Mouse (Mus musculus) testis, adult 2 months (tissue): ENCODE results near the gene Tmem215. TPM values are rescaled to one million over a fixed set of nuclear protein-coding genes. Genes with fewer than 3 reads are reported as not detected.
A peak's percentile ranks its signal among the peaks of the same experiment; 100 is the strongest.

ENCODE experiments used
- H3K27ac ChIP-seq: fragments of 200-500 bp; 2 replicates; pipeline ENCODE4 v1.5.1; 2012; ENCODE audit warnings: low read depth, low read length; ENCODE audit not compliant: control insufficient read depth, insufficient read depth
- H3K27me3 ChIP-seq: fragments of 200-500 bp; 2 replicates; pipeline ENCODE4 v1.6.1; 2012; ENCODE audit warnings: mild to moderate bottlenecking, low read length, moderate library complexity; ENCODE audit not compliant: control insufficient read depth, insufficient read depth
- H3K36me3 ChIP-seq: fragments of 200-500 bp; 2 replicates; pipeline ENCODE4 v1.6.1; 2012; ENCODE audit warnings: mild to moderate bottlenecking, low read length; ENCODE audit not compliant: control insufficient read depth, insufficient read depth
- H3K4me1 ChIP-seq: fragments of 200-500 bp; 2 replicates; pipeline ENCODE4 v1.6.1; 2012; ENCODE audit warnings: low read length; ENCODE audit not compliant: control insufficient read depth, insufficient read depth
- H3K4me3 ChIP-seq: fragments of 200-500 bp; 2 replicates; pipeline ENCODE4 v1.5.1; 2012; ENCODE audit warnings: low read depth, mild to moderate bottlenecking, low read length, moderate library complexity, mixed read lengths; ENCODE audit not compliant: control insufficient read depth
- CTCF ChIP-seq: fragments of 200-500 bp; IDR thresholded peaks from 2 replicates; pipeline ENCODE4 v1.5.1; 2012; ENCODE audit warnings: low read depth, mild to moderate bottlenecking, inconsistent platforms, low read length, moderate library complexity; ENCODE audit not compliant: control insufficient read depth, insufficient read depth, insufficient replicate concordance
- POLR2A ChIP-seq: fragments of 200-500 bp; IDR thresholded peaks from 2 replicates; pipeline ENCODE4 v1.6.1; 2012; ENCODE audit warnings: low read depth, mild to moderate bottlenecking, inconsistent platforms, low read length, moderate library complexity; ENCODE audit not compliant: control insufficient read depth
- polyA plus RNA-seq: library from polyadenylated mRNA; depleted of rRNA; stranded (reverse); fragments of >200 nt; gene quantifications from 2 replicates; pipeline ENCODE4 v1.2.3, GENCODE M21; 2012; rRNA removed

The Tmem215 gene
- polyA plus RNA-seq: 0.04 and 0.10 TPM in 2 replicates

DNA sequence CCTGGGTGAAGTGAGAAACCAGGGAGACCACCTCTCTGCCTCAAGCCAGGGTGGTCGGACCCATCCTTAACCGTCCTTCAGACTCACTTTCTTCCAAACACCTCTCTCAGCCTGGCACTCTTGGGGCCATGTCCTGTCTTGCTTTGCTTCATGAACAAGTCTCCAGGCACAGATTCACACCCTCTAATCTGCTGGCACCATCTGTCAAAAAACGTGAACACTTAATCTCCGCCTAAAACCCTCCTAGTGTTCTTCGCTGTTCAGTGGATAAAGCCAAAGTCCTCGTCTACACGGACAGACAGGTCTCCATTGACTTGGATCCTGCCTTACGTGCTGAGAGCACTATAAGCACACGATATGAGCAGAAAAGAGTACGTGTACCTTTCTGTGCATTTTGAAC is at the start of gene Tmem215:
Gene Tmem215 (plus strand): TSS at position 301 of the 400 bp plus-strand sequence.
- peak within 1 kb of the TSS; percentile 13 for H3K4me3 ChIP-seq
- peaks cover 10% of the 10 kb centered on the region; the same call in 1 of the 2 replicates for H3K4me1 ChIP-seq
- H3K27me3 ChIP-seq: no peaks in the 10 kb centered on the region
- TF ChIP-seq POLR2A (no peak), CTCF (no peak)
- H3K36me3 ChIP-seq: no peaks in the 10 kb centered on the region
- H3K27ac ChIP-seq: no peak within 1 kb of the TSS

DNA sequence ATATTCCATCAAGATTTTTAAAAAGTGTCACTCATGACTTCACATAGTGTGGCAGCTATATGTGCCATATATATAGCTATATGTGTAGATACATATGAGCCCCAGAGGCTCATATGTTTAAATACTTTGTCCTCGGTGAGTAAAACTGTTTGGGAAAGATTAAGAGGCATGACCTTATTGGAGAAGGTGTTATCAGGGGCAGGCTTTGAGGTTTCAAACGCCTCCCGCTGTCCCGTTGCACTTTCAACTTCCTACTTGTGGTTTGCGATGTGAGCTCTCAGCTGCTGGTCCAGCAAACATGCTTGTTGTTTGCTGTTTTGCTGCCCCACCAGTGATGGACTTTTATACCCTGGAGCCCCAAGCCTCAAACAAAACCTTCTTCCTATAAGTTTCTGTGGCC is 40.1 kb upstream of the Tmem215 start:
- TF ChIP-seq POLR2A: no peak
- H3K27me3 ChIP-seq: no peaks in the 10 kb centered on the region
- H3K4me3 ChIP-seq: no peak overlapping the region
- no peaks in the 10 kb centered on the region for H3K4me1 ChIP-seq
- H3K27ac ChIP-seq: no peak overlapping the region
- no peaks in the 10 kb centered on the region for H3K36me3 ChIP-seq

DNA sequence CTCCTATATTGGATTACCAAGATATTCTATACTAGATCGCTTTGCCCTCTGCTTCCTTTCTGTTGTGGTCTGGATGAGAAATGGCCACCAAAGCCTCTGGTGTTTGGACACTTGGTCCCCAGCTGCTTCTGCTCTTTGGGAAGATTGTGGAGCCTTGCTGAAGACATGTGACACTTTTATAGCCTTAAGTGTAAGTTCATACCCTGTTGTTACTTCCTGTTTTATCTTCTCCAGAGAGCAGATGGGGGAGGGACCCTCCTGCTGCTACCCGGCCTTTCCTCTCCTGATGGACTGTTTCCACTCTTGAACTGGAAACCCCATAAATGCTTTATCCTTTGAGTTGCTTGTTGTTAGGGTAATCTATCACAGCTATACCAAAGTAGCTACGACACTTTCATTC is 38.6 kb upstream of the Tmem215 start:
- Histone ChIP-seq H3K27me3 (no peaks in the 10 kb centered on the region), H3K4me3 (no peak overlapping the region), H3K4me1 (no peaks in the 10 kb centered on the region), H3K27ac (no peak overlapping the region), H3K36me3 (no peaks in the 10 kb centered on the region)
- TF ChIP-seq POLR2A: no peak
- no peak for TF ChIP-seq CTCF

DNA sequence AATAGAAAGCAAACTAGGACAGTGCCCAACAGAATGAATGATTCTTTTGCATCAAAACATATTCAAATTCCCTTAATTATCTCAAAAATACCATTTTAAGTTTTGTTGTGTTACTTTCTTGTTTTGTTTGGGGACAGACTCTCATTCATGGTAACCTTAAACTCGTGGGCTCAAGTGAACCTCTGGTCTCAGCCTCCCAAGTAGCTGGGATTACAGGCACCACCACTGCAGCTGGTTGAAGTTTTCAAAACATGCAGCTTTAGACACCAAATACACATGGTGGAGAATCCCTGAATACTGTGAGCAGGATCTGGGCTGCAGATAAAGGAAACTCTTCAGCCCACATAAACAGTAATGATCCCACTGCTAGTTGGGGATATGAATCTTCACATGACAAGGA is 37.6 kb upstream of the Tmem215 start:
- H3K27ac ChIP-seq: no peak overlapping the region
- H3K4me3 ChIP-seq: no peak overlapping the region
- H3K36me3 ChIP-seq: no peaks in the 10 kb centered on the region
- no peaks in the 10 kb centered on the region for H3K4me1 ChIP-seq
- TF ChIP-seq CTCF (no peak), POLR2A (no peak)
- H3K27me3 ChIP-seq: no peaks in the 10 kb centered on the region

DNA sequence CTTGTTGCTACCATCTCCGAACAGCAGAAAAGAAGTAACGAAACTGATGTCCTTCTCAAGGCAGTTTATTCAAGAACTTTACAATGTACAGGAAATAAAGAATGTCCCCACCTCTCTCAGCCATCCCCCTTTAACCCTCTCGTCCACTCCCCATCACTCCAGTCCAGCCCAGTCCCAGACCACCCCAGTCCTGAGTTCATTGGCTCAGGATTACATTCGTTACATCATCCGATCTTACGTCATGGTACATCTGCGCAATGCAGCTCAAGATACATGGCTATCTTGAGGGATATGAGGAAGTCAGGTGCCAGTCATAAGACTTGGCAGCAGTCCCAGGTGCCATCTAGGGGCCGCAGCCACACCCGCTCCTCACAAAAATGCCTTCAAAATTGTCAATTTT is 28.4 kb upstream of the Tmem215 start:
- H3K4me3 ChIP-seq: no peak overlapping the region
- TF ChIP-seq POLR2A (no peak), CTCF (no peak)
- no peaks in the 10 kb centered on the region for H3K4me1 ChIP-seq
- no peaks in the 10 kb centered on the region for H3K36me3 ChIP-seq
- no peak overlapping the region for H3K27ac ChIP-seq
- H3K27me3 ChIP-seq: no peaks in the 10 kb centered on the region

DNA sequence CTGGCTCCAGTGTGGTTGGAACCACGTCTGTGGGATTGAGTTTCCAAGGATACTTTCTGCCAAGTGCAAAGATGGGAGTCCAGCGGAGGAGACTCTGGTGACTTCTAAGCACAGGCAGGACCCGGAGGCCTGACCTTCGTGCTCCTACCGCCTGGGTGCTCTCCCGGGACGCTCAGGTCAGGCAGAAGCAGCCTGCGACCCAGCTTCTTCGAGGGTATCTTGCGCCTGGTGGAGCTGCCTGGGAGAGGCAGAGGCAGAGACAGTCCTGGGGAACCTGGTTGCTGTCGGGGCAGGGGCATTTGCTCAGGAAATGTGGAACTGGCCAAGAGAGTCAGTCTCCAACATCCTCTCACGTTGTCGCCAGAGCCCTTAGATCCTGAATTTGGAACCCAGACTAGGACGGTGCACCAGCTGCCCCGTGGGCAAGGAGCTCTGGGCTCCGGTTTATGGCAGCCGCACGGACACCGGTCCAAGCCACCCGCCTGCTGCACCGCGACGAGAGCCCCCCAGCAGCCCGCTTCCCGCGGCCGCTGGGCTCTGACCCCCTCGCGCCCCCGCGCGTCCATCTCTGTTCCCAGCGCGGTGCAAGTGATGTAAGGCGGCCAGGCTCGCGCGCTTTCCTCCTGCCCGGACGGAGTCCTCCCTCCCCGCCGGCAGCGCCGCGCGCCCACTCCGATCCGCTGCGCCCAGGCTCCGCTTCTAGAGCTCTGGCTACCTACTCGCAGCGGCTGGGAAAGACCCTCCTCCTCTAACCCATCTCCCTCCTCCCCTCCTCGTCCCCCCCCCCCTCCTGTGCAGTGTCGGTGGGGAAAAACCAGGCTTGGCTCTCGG is 935 bp downstream of the Tmem215 start:
- TF ChIP-seq CTCF (no peak), POLR2A (no peak)
- H3K27ac ChIP-seq: no peak overlapping the region
- H3K36me3 ChIP-seq: no peaks in the 10 kb centered on the region
- H3K4me3 ChIP-seq: peak overlapping the region; percentile 13
- no peaks in the 10 kb centered on the region for H3K27me3 ChIP-seq
- peaks cover 10% of the 10 kb centered on the region; the same call in 1 of the 2 replicates for H3K4me1 ChIP-seq

DNA sequence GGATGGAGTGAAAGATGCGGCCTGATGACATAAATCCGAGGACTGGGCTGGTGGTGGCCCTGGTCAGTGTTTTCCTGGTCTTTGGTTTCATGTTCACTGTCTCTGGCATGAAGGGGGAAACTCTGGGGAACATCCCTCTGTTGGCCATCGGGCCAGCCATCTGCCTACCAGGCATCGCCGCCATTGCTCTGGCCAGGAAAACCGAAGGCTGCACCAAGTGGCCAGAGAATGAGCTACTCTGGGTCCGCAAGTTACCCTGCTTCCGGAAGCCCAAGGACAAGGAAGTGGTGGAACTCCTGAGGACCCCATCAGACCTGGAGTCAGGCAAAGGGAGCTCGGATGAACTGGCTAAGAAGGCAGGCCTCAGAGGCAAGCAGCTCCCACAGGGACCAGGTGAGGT is 1.9 kb downstream of the Tmem215 start:
- H3K27ac ChIP-seq: no peak overlapping the region
- H3K36me3 ChIP-seq: no peaks in the 10 kb centered on the region
- H3K4me3 ChIP-seq: no peak overlapping the region
- TF ChIP-seq CTCF (no peak), POLR2A (no peak)
- H3K4me1 ChIP-seq: peaks cover 10% of the 10 kb centered on the region; the same call in 1 of the 2 replicates
- no peaks in the 10 kb centered on the region for H3K27me3 ChIP-seq
